Mouse (Mus musculus) forebrain, embryonic 11.5 days (tissue): ENCODE data around the gene A430078G23Rik. TPM values are rescaled to one million over a fixed set of nuclear protein-coding genes. Genes with fewer than 3 reads are reported as not detected.

Source experiments
- ATAC-seq: fragments of 200-750 bp; cut with Nextera tagmentation; replicated peaks from 2 replicates; pipeline ENCODE4 v1.8.0; 2017; ENCODE audit warnings: moderate TSS enrichment; ENCODE audit not compliant: low FRiP score
- DNase-seq: peaks from one replicate; pipeline ENCODE4 v3.0.0-alpha.2; 2017; ENCODE audit warnings: low spot score
- H3K27ac ChIP-seq: fragments of 300-500 bp; sonication (generic); 2 replicates; pipeline ENCODE4 v1.5.1; 2014; ENCODE audit warnings: low read depth, low read length
- H3K27me3 ChIP-seq: fragments of 300-500 bp; sonication (generic); 2 replicates; pipeline ENCODE4 v1.6.1; 2014; ENCODE audit warnings: mild to moderate bottlenecking, low read length, mixed read lengths; ENCODE audit not compliant: control insufficient read depth, insufficient read depth
- H3K36me3 ChIP-seq: fragments of 300-500 bp; sonication (generic); 2 replicates; pipeline ENCODE4 v1.6.1; 2014; ENCODE audit warnings: mild to moderate bottlenecking, low read length, moderate library complexity, mixed read lengths; ENCODE audit not compliant: control insufficient read depth, insufficient read depth
- H3K4me1 ChIP-seq: fragments of 300-500 bp; sonication (generic); replicated peaks from 2 replicates; pipeline ENCODE4 v1.6.1; 2014; ENCODE audit warnings: low read length, mixed read lengths; ENCODE audit not compliant: control insufficient read depth, insufficient read depth
- H3K4me2 ChIP-seq: fragments of 300-500 bp; sonication (generic); 2 replicates; pipeline ENCODE4 v1.6.1; 2014; ENCODE audit warnings: low read depth, mild to moderate bottlenecking, low read length, moderate library complexity, mixed read lengths; ENCODE audit not compliant: severe bottlenecking
- H3K4me3 ChIP-seq: fragments of 300-500 bp; sonication (generic); 2 replicates; pipeline ENCODE4 v1.5.1; 2014; ENCODE audit warnings: low read depth, low read length
- H3K9ac ChIP-seq: fragments of 300-500 bp; sonication (generic); 2 replicates; pipeline ENCODE4 v1.6.1; 2014; ENCODE audit warnings: low read length
- H3K9me3 ChIP-seq: fragments of 300-500 bp; sonication (generic); 2 replicates; pipeline ENCODE4 v1.6.1; 2016; ENCODE audit warnings: low read length, mixed read lengths; ENCODE audit not compliant: control insufficient read depth
- WGBS: fragments of 180-500 bp; shearing (Covaris S2); extraction: QIAGEN DNeasy Blood & Tissue Kit; methylation state at CpG from one replicate; pipeline ENCODE4 v1.1.7; 2014; 5-methylcytosine and 5-hydroxymethylcytosine counted together
- polyA plus RNA-seq: library from polyadenylated mRNA; unstranded; fragments of >200 nt; fragmentation: Nextera tagmentation; extraction: Ambion mirVana; gene quantifications from 2 replicates; pipeline ENCODE4 v1.2.1, GENCODE M21; 2014

A430078G23Rik gene
- polyA plus RNA-seq, 1 experiment from 2014 or later, result not detected

DNA sequence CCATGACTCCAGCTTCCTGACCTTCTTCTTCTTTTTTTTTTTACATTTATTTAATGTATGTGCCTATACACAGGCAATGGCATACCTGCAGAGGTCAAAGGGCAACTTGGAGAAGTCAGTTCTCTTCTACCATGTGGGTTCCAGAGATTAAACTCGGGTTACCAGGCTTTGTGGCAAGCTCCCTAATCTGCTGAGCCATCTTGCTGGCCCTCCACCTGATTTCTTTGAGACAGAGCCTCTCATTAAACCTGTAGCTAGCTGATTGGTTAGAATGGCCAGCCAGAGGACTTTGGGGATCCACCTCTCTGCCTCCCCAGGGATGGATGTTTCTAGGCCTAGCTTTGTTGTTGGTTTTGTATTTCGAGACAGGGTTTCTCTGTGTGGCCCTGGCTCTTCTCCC lies 57.9 kb downstream of the A430078G23Rik start:
- ATAC-seq, result no peak
- Histone ChIP-seq H3K9ac (no peak overlapping the region), H3K27me3 (no peaks in the 10 kb centered on the region), H3K9me3 (no peaks in the 10 kb centered on the region), H3K27ac (no peak overlapping the region), H3K4me3 (no peak overlapping the region), H3K4me2 (no peak overlapping the region), H3K4me1 (peaks cover 4% of the 10 kb centered on the region; the same call in 1 of the 2 replicates), H3K36me3 (no peaks in the 10 kb centered on the region)
- DNase-seq, result no peak
- 79% methylated on average over 2 of the region's 2 CpGs for WGBS

DNA sequence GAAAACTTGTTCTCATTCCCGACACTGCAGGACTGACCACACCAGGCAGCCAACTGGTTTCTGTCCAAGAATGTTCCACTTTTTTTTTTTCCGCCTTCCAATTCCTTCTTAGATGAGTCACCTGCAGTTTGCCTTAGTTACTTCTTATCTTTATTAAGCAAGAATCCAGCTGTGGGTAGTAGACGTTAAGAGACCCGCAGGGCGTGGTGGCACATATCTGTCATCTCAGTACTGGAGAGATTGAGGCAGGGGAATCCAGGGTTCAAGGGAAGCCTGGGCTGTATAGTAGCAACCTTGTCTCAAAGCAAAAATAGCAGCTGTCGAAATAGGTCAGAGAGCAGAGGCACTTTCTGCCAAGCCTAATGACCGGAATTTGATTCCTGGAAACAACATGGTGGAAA lies 58.7 kb downstream of the A430078G23Rik start:
- Histone ChIP-seq H3K36me3 (no peaks in the 10 kb centered on the region), H3K4me2 (no peak overlapping the region), H3K4me3 (no peak overlapping the region), H3K9ac (no peak overlapping the region), H3K9me3 (no peaks in the 10 kb centered on the region), H3K27me3 (no peaks in the 10 kb centered on the region), H3K4me1 (peaks cover 8% of the 10 kb centered on the region; the same call in 1 of the 2 replicates), H3K27ac (no peak overlapping the region)
- DNase-seq (no peak), ATAC-seq (no peak)
- 91% methylated on average over 7 of the region's 7 CpGs for WGBS

DNA sequence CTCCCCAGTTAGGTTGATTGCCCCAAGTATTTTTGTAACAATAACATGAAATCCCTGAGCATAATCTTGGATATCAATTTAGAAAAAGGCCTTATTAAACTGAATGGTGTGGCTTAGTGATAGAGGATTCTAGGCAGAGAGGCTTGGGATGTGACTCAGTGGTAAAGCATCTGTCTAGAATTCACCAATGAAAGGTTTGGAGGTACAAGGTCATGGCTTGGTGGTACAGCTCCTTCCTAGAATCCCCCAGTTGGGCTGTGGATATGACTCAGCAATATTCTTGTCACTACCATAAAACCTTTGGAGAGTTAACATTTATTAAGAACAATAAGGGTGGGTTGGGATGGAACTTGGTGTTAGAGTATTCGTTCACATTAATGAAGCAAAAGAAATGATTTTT lies 59.6 kb downstream of the A430078G23Rik start:
- Histone ChIP-seq H3K36me3 (no peaks in the 10 kb centered on the region), H3K9me3 (no peaks in the 10 kb centered on the region), H3K4me3 (no peak overlapping the region), H3K9ac (no peak overlapping the region), H3K4me2 (no peak overlapping the region), H3K27me3 (no peaks in the 10 kb centered on the region), H3K27ac (no peak overlapping the region), H3K4me1 (peaks cover 17% of the 10 kb centered on the region; the same call in 1 of the 2 replicates)
- 87% methylated on average over 1 of the region's 1 CpGs for WGBS
- DNase-seq, result no peak
- ATAC-seq, result no peak

DNA sequence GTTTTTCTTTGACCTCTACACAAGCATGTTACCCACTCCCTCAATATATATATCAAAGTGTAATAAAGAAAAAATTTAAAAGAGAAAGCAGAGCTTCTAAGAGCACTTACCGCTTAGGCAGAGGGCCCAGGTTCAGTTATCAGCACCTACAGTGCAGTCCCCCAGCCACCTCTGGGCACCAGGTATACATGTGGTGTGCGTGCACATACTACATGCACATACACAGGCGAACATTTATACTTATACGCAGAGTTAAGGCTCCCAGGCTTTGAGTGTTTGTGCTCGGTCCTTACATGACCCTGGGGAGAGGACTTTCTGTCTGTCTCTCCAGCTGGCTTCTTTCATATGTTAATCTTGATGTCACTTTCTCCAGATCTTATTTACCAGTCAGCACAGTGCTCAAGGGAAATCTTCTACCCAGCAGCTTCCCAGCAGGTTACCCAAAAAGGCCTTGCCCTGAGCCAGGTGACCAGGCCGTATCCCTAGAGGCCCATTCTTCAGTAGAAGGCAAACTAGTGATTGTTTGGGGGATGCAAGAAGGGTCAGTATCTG lies 61.5 kb downstream of the A430078G23Rik start:
- Histone ChIP-seq H3K4me3 (no peak overlapping the region), H3K9ac (no peak overlapping the region), H3K9me3 (no peaks in the 10 kb centered on the region), H3K4me1 (peaks cover 18% of the 10 kb centered on the region; the same call in 1 of the 2 replicates), H3K4me2 (no peak overlapping the region), H3K36me3 (no peaks in the 10 kb centered on the region), H3K27ac (no peak overlapping the region), H3K27me3 (no peaks in the 10 kb centered on the region)
- no peak for DNase-seq
- no peak for ATAC-seq
- WGBS, result 49% methylated on average over 6 of the region's 6 CpGs

DNA sequence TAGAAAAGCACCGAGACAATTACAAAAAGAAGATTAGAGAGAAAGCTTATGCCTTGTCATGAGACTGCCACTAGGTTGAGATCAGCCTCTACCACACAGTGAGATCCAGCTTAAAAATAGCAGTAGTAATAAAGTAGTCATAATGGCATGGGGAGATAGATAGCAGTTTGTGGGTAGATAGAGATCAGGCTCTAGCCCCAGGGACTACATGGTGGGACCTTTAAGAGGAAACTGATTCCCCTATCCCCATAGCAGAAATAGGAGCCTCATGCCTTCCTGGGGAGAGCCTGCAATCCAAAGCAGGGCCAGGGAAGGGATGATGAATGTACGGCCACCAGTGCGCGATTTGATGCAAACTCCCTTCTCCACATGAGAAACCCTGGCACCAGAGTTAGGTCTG lies 62.0 kb downstream of the A430078G23Rik start:
- Histone ChIP-seq H3K36me3 (no peaks in the 10 kb centered on the region), H3K9ac (no peak overlapping the region), H3K4me3 (no peak overlapping the region), H3K27me3 (no peaks in the 10 kb centered on the region), H3K4me2 (no peak overlapping the region), H3K9me3 (no peaks in the 10 kb centered on the region), H3K4me1 (peaks cover 18% of the 10 kb centered on the region; the same call in 1 of the 2 replicates), H3K27ac (no peak overlapping the region)
- 56% methylated on average over 4 of the region's 4 CpGs for WGBS
- no peak for ATAC-seq
- no peak for DNase-seq

DNA sequence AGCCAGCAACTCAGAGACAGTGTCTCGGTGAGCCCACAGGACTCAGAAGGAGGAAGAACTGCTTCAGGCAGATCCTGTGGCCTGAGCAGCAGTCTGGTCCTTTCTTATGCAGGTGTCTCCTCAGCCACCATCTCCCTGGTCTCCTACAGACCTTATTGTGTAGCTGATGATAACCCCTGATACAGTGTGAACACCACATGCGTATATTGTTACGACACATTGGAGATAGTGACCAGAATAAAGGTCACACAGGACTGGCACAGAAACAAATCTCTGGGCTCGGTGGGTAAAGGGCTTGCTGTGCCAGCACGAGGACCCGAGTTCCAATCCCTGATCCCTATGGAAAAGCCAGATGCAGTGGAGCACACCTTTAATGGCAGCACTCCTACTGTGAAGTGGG lies 62.4 kb downstream of the A430078G23Rik start:
- WGBS, result 96% methylated on average over 6 of the region's 6 CpGs
- no peak overlapping the region for H3K4me2 ChIP-seq

DNA sequence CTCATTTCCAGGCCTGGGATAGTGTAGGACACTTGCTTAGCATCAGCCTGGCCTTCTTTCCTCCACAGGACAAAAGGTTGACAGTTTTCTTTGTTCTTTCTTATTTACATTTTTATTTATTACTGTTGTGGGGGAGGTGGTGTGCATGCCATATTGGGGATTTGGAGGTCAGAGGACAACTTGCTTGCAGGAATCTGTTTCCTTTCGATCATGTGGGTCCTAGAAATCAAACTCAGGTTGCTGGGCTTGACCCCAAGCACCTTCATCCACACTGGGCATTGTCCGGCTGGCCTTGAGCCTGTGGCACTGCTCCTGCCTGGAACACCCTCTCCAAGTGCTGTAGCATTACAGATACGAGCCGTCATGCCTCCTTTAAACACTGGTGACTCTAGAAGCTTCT lies 63.6 kb downstream of the A430078G23Rik start:
- Histone ChIP-seq H3K9ac (no peak overlapping the region; the same call in 1 of the 2 replicates), H3K36me3 (no peaks in the 10 kb centered on the region), H3K4me2 (no peak overlapping the region), H3K27me3 (no peaks in the 10 kb centered on the region), H3K9me3 (no peaks in the 10 kb centered on the region), H3K4me1 (peaks cover 18% of the 10 kb centered on the region; the same call in 1 of the 2 replicates), H3K4me3 (no peak overlapping the region), H3K27ac (no peak overlapping the region)
- DNase-seq, result no peak
- WGBS, result 22% methylated on average over 4 of the region's 4 CpGs
- no peak for ATAC-seq

More for the DNA sequence above, 62.4 kb downstream of the A430078G23Rik start:
- no peak for DNase-seq
- Histone ChIP-seq H3K27ac (no peak overlapping the region), H3K36me3 (no peaks in the 10 kb centered on the region), H3K9ac (no peak overlapping the region), H3K27me3 (no peaks in the 10 kb centered on the region), H3K4me1 (peaks cover 18% of the 10 kb centered on the region; the same call in 1 of the 2 replicates), H3K9me3 (no peaks in the 10 kb centered on the region), H3K4me3 (no peak overlapping the region)
- ATAC-seq, result no peak

DNA sequence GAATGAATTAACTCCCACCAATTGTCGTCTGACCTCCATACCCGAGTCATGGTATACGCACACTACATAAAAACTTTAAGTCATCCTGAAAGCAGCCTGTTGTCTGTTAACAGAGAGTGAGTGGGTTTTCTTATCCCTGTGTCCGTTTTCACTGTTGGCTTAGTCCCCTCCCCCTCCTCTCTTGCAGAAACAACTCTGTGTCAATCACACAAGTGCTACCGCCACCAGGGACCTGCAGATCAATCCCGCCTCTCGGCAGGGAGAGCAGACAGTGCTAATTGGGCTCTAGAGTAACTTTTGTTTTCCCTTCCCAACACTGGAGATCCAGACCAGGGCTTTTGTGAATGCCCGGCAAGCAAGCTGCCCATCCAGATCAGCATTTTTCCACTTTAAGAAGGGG lies 64.2 kb downstream of the A430078G23Rik start:
- no peaks in the 10 kb centered on the region for H3K9me3 ChIP-seq
- H3K36me3 ChIP-seq, result no peaks in the 10 kb centered on the region
- ATAC-seq (peak; percentile 77), DNase-seq (peak; percentile 75)
- H3K4me2 ChIP-seq, result peak overlapping the region; percentile 32; the same call in 1 of the 2 replicates
- no peak overlapping the region; the same call in 1 of the 2 replicates for H3K9ac ChIP-seq
- H3K4me1 ChIP-seq, result peaks cover 18% of the 10 kb centered on the region; the same call in 1 of the 2 replicates
- H3K27ac ChIP-seq, result no peak overlapping the region
- WGBS, result 1% methylated on average over 8 of the region's 8 CpGs
- H3K4me3 ChIP-seq, result no peak overlapping the region
- H3K27me3 ChIP-seq, result no peaks in the 10 kb centered on the region

DNA sequence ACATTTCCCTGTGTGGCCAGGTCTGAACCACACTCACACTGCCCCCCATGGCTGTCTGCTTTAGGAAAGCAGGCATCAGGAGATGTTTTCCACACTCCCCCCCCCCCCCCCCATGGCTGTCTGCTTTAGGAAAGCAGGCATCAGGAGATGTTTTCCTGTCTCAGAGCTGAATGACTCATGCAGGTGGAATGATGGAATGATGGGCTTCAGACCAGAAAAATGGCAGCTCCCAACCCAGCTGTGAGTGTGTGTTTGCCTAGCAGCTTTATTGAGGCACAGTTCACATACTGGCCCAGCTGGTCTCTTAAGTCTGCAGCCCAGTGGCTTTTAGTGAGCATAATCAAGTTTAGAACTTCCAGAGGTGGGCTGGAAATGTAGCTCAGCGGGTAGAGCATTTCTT lies 64.9 kb downstream of the A430078G23Rik start:
- H3K9ac ChIP-seq, result no peak overlapping the region
- ATAC-seq (no peak), DNase-seq (no peak)
- H3K4me2 ChIP-seq, result no peak overlapping the region
- H3K27ac ChIP-seq, result no peak overlapping the region
- no peak overlapping the region for H3K4me3 ChIP-seq
- no peaks in the 10 kb centered on the region for H3K9me3 ChIP-seq
- peaks cover 18% of the 10 kb centered on the region; the same call in 1 of the 2 replicates for H3K4me1 ChIP-seq
- WGBS, result 81% methylated on average over 1 of the region's 1 CpGs
- H3K27me3 ChIP-seq, result no peaks in the 10 kb centered on the region
- H3K36me3 ChIP-seq, result no peaks in the 10 kb centered on the region
